In the genomic region with DNA sequence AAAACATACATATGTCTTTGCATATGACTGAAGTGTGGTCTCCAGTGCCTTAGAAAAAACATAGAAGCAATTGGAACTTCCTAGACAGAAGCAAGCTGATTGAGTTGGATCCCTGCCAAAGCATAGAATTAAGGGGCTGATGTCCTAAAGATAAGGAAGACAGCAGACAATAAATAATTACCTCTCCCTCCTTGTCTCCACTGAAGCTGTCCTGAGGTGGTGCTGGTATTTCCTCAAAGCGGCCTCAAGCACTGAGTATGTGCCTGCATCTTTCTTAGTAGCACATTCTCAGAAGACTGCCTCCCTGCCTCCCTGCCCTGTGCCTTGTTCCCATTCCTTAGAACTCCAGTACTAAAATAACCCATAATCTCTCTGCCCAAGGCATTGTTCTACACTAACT, we compare ENCODE assay signal across 22 mouse cellular contexts. TPM values are rescaled to one million over a fixed set of nuclear protein-coding genes. Genes with fewer than 3 reads are reported as not detected.
"Had no signal": no experiment of that assay in that cellular context is flagged by ENCODE, and none has a peak within 500 bp of the region (broad histone marks: within the 10 kb centered on the region; RNA-seq: fewer than 3 reads in every experiment).

No protein-coding gene starts in this region.

- H3K27me3 ChIP-seq: limb, embryonic 12.5 days; limb, embryonic 15.5 days; liver, embryonic 12.5 days; liver, embryonic 15.5 days; lung, embryonic 15.5 days; megakaryocyte, embryonic 14.5 days; midbrain, embryonic 15.5 days; neural tube, embryonic 12.5 days had no signal

- H3K36me3 ChIP-seq: limb, embryonic 12.5 days; limb, embryonic 15.5 days; liver, embryonic 12.5 days; liver, embryonic 15.5 days; lung, embryonic 15.5 days; midbrain, embryonic 15.5 days; neural tube, embryonic 12.5 days had no signal

- H3K4me3 ChIP-seq: limb, embryonic 12.5 days; limb, embryonic 15.5 days; liver, embryonic 12.5 days; liver, embryonic 15.5 days; lung, embryonic 15.5 days; megakaryocyte, embryonic 14.5 days; midbrain, embryonic 15.5 days; neural tube, embryonic 12.5 days had no signal

- H3K4me1 ChIP-seq: limb, embryonic 12.5 days; limb, embryonic 15.5 days; liver, embryonic 12.5 days; liver, embryonic 15.5 days; lung, embryonic 15.5 days; megakaryocyte, embryonic 14.5 days; midbrain, embryonic 15.5 days; neural tube, embryonic 12.5 days had no signal

- H3K27ac ChIP-seq: limb, embryonic 12.5 days; limb, embryonic 15.5 days; liver, embryonic 12.5 days; liver, embryonic 15.5 days; lung, embryonic 15.5 days; midbrain, embryonic 15.5 days; neural tube, embryonic 12.5 days had no signal

- H3K4me2 ChIP-seq: limb, embryonic 12.5 days; limb, embryonic 15.5 days; liver, embryonic 12.5 days; liver, embryonic 15.5 days; lung, embryonic 15.5 days; midbrain, embryonic 11.5 days; midbrain, embryonic 15.5 days; neural tube, embryonic 12.5 days had no signal

- DNase-seq: kidney, adult 18-20 months; kidney, adult 9 months; kidney, postnatal 14 days; kidney, postnatal 4 days; left cerebral cortex, postnatal 4 days; lung, adult 18-20 months; lung, postnatal 10 days; lung, postnatal 36 days; right cerebral cortex, postnatal 25 days; spleen, adult 18-20 months; thymus, adult 18-20 months; thymus, postnatal 36 days had no signal

- H3K9ac ChIP-seq: limb, embryonic 12.5 days; limb, embryonic 15.5 days; liver, embryonic 12.5 days; liver, embryonic 15.5 days; lung, embryonic 15.5 days; midbrain, embryonic 15.5 days; neural tube, embryonic 12.5 days had no signal

- ATAC-seq: liver, embryonic 12.5 days; midbrain, embryonic 15.5 days had no signal

- H3K9me3 ChIP-seq: limb, embryonic 12.5 days; limb, embryonic 15.5 days; liver, embryonic 12.5 days; liver, embryonic 15.5 days; lung, embryonic 15.5 days; megakaryocyte, embryonic 14.5 days; midbrain, embryonic 15.5 days; neural tube, embryonic 12.5 days had no signal

RNA-seq across cellular contexts. Expression of gene March11, which starts 15.6 kb away (rescaled TPM):
- polyA plus RNA-seq: liver, embryonic 12.5 days; liver, embryonic 15.5 days; urinary bladder, adult 2 months had no signal
